Comparison of ENCODE assay signal across 34 mouse cellular contexts in genomic region chr12:70350490-70350889, GRCm38 (mm10). TPM values are rescaled to one million over a fixed set of nuclear protein-coding genes. Genes with fewer than 3 reads are reported as not detected.
DNase-seq lines count a peak whose midpoint lies in the region; ATAC-seq and TF ChIP-seq lines count a peak whose summit lies in the region.
"Had no signal": no experiment of that assay in that cellular context is flagged by ENCODE, and none has a peak within 500 bp of the region (broad histone marks: within the 10 kb centered on the region; RNA-seq: fewer than 3 reads in every experiment).

No protein-coding gene starts in this region.

- 54% methylated on average over 4 of the region's 4 CpGs for WGBS in forebrain, embryonic 14.5 days
- WGBS in forebrain, embryonic 13.5 days, result 56% methylated on average over 4 of the region's 4 CpGs
- WGBS in forebrain, embryonic 16.5 days, result 41% methylated on average over 4 of the region's 4 CpGs

- H3K4me3 ChIP-seq in forebrain, embryonic 14.5 days (ENCODE audit: low read depth, low read length), result no peak overlapping the region
- H3K4me3 ChIP-seq in forebrain, embryonic 13.5 days, result no peak overlapping the region
- H3K4me3 ChIP-seq in cortical plate, adult 2 months (ENCODE audit: insufficient read depth, low read length), result no peak overlapping the region
- no peak overlapping the region for H3K4me3 ChIP-seq in forebrain, embryonic 16.5 days (replicated peaks; ENCODE audit: low read length)
- H3K4me3 ChIP-seq: embryonic facial prominence, embryonic 10.5 days; embryonic facial prominence, embryonic 15.5 days; forebrain, embryonic 15.5 days; heart, embryonic 10.5 days; heart, embryonic 15.5 days; hindbrain, embryonic 13.5 days; limb, embryonic 13.5 days; lung, embryonic 15.5 days; midbrain, embryonic 10.5 days; midbrain, embryonic 15.5 days; neural tube, embryonic 12.5 days; stomach, embryonic 15.5 days had no signal

- H3K9me3 ChIP-seq in forebrain, embryonic 14.5 days (replicated peaks; ENCODE audit: control insufficient read depth, low read length), result no peaks in the 10 kb centered on the region
- no peaks in the 10 kb centered on the region for H3K9me3 ChIP-seq in forebrain, embryonic 13.5 days (replicated peaks)
- no peaks in the 10 kb centered on the region for H3K9me3 ChIP-seq in forebrain, embryonic 16.5 days (ENCODE audit: control insufficient read depth, low read length)
- H3K9me3 ChIP-seq: embryonic facial prominence, embryonic 10.5 days; embryonic facial prominence, embryonic 15.5 days; forebrain, embryonic 15.5 days; heart, embryonic 10.5 days; heart, embryonic 15.5 days; hindbrain, embryonic 13.5 days; limb, embryonic 13.5 days; lung, embryonic 15.5 days; midbrain, embryonic 10.5 days; midbrain, embryonic 15.5 days; neural tube, embryonic 12.5 days; stomach, embryonic 15.5 days had no signal

- H3K27me3 ChIP-seq in forebrain, embryonic 14.5 days (replicated peaks; ENCODE audit: control insufficient read depth, insufficient read depth, low read length), result no peaks in the 10 kb centered on the region
- H3K27me3 ChIP-seq in forebrain, embryonic 13.5 days, result no peaks in the 10 kb centered on the region
- H3K27me3 ChIP-seq in forebrain, embryonic 16.5 days (replicated peaks; ENCODE audit: control insufficient read depth, insufficient read depth, low read length), result no peaks in the 10 kb centered on the region
- H3K27me3 ChIP-seq: forebrain, embryonic 15.5 days; midbrain, embryonic 15.5 days; neural tube, embryonic 12.5 days had no signal

- peaks cover 3% of the 10 kb centered on the region for H3K4me1 ChIP-seq in forebrain, embryonic 14.5 days (ENCODE audit: control insufficient read depth, insufficient read depth, low read length)
- H3K4me1 ChIP-seq in forebrain, embryonic 13.5 days, result peaks cover 26% of the 10 kb centered on the region
- peaks cover 2% of the 10 kb centered on the region; the same call in 1 of the 2 replicates for H3K4me1 ChIP-seq in cortical plate, adult 2 months (ENCODE audit: control insufficient read depth, insufficient read depth, low read length)
- H3K4me1 ChIP-seq in forebrain, embryonic 16.5 days (replicated peaks; ENCODE audit: control insufficient read depth, insufficient read depth, low read length), result peaks cover 8% of the 10 kb centered on the region; the same call in 1 of the 2 replicates

- ATAC-seq in forebrain, embryonic 14.5 days, result no peak
- ATAC-seq in forebrain, embryonic 13.5 days, result no peak
- ATAC-seq in forebrain, embryonic 16.5 days, result no peak
- ATAC-seq: activated CD4-positive, CD25-positive, alpha-beta regulatory T cell, adult 4 months; forebrain, embryonic 15.5 days; intestine, embryonic 16.5 days; midbrain, embryonic 15.5 days had no signal

- no peak overlapping the region for H3K4me2 ChIP-seq in forebrain, embryonic 14.5 days (ENCODE audit: low read length)
- no peak overlapping the region for H3K4me2 ChIP-seq in forebrain, embryonic 13.5 days
- H3K4me2 ChIP-seq in forebrain, embryonic 16.5 days (ENCODE audit: low read length), result no peak overlapping the region
- H3K4me2 ChIP-seq: embryonic facial prominence, embryonic 15.5 days; forebrain, embryonic 15.5 days; heart, embryonic 15.5 days; hindbrain, embryonic 13.5 days; limb, embryonic 13.5 days; liver, embryonic 11.5 days; lung, embryonic 15.5 days; midbrain, embryonic 15.5 days; neural tube, embryonic 12.5 days; stomach, embryonic 15.5 days had no signal

- H3K9ac ChIP-seq in forebrain, embryonic 14.5 days (ENCODE audit: low read length), result no peak overlapping the region
- no peak overlapping the region for H3K9ac ChIP-seq in forebrain, embryonic 13.5 days
- no peak overlapping the region for H3K9ac ChIP-seq in forebrain, embryonic 16.5 days (replicated peaks; ENCODE audit: low read depth, low read length)
- H3K9ac ChIP-seq: embryonic facial prominence, embryonic 15.5 days; forebrain, embryonic 15.5 days; heart, embryonic 15.5 days; hindbrain, embryonic 13.5 days; limb, embryonic 13.5 days; lung, embryonic 15.5 days; midbrain, embryonic 15.5 days; neural tube, embryonic 12.5 days; stomach, embryonic 15.5 days had no signal

- peak; percentile 42 for DNase-seq in forebrain, embryonic 14.5 days (ENCODE audit: low spot score)
- peak; percentile 72 for DNase-seq in layer of hippocampus, adult 9-11 months
- DNase-seq in layer of hippocampus, postnatal 25 days (ENCODE audit: extremely low spot score in 1 of 2, low spot score in 1 of 2), result no peak
- DNase-seq in MN1 (ENCODE audit: low spot score), result peak; percentile 34
- no peak for DNase-seq in spleen, postnatal 4 days (ENCODE audit: low spot score in 2 of 2)
- DNase-seq: adrenal gland, adult 8-10 months; cerebellum, adult 11 months; cerebellum, adult 9-10 months; gastrocnemius, postnatal 14 days; heart, postnatal 36 days; kidney, adult 8-10 months; kidney, postnatal 4 days; layer of hippocampus, postnatal 36 days; thymus, postnatal 14 days had no signal

- TF ChIP-seq POLR2A in cortical plate, adult 2 months (IDR thresholded peaks at IDR 0.05; ENCODE audit: extremely low read depth, insufficient read depth, low read length), result no peak

- H3K36me3 ChIP-seq in forebrain, embryonic 14.5 days (ENCODE audit: control insufficient read depth, insufficient read depth, low read length), result no peaks in the 10 kb centered on the region
- H3K36me3 ChIP-seq in forebrain, embryonic 13.5 days (ENCODE audit: poor library complexity, severe bottlenecking), result no peaks in the 10 kb centered on the region
- no peaks in the 10 kb centered on the region for H3K36me3 ChIP-seq in forebrain, embryonic 16.5 days (ENCODE audit: control insufficient read depth, insufficient read depth)
- H3K36me3 ChIP-seq: embryonic facial prominence, embryonic 10.5 days; embryonic facial prominence, embryonic 15.5 days; forebrain, embryonic 15.5 days; heart, embryonic 10.5 days; heart, embryonic 15.5 days; hindbrain, embryonic 13.5 days; limb, embryonic 13.5 days; lung, embryonic 15.5 days; midbrain, embryonic 10.5 days; midbrain, embryonic 15.5 days; neural tube, embryonic 12.5 days; stomach, embryonic 15.5 days had no signal

- no peak for TF ChIP-seq CTCF in cortical plate, adult 2 months (IDR thresholded peaks at IDR 0.05; ENCODE audit: extremely low read depth, insufficient read depth, low read length)

- no peak overlapping the region for H3K27ac ChIP-seq in forebrain, embryonic 14.5 days (ENCODE audit: low read depth, low read length)
- H3K27ac ChIP-seq in forebrain, embryonic 13.5 days, result no peak overlapping the region
- H3K27ac ChIP-seq in cortical plate, adult 2 months (ENCODE audit: insufficient read depth, low read length), result 0 out of 2 replicates have a peak overlapping the region, but pooled peaks have one; percentile 68
- H3K27ac ChIP-seq in forebrain, embryonic 16.5 days (ENCODE audit: low read length), result no peak overlapping the region
- H3K27ac ChIP-seq: embryonic facial prominence, embryonic 10.5 days; embryonic facial prominence, embryonic 15.5 days; forebrain, embryonic 15.5 days; heart, embryonic 10.5 days; heart, embryonic 15.5 days; hindbrain, embryonic 13.5 days; kidney, postnatal 0 days; limb, embryonic 13.5 days; lung, embryonic 15.5 days; midbrain, embryonic 10.5 days; midbrain, embryonic 15.5 days; neural tube, embryonic 12.5 days; stomach, embryonic 15.5 days had no signal

RNA-seq across cellular contexts. Expression of gene Trim9, which starts 3.1 kb away (rescaled TPM):
- 30.8 and 42.9 TPM in 2 replicates for polyA plus RNA-seq in forebrain, embryonic 14.5 days (2014; fragmentation: Nextera tagmentation; extraction: Ambion mirVana)
- 21.7 and 26.8 TPM in 2 replicates for polyA plus RNA-seq in forebrain, embryonic 13.5 days (2015; fragmentation: Nextera tagmentation; extraction: Ambion mirVana)
- 100 to 1,000 TPM; 295 to 339 TPM for total RNA-seq in layer of hippocampus, postnatal 25 days (2021)
- polyA plus RNA-seq in cortical plate, adult 2 months (2012; rRNA removed), result 202 and 211 TPM in 2 replicates
- polyA plus RNA-seq in forebrain, embryonic 16.5 days (2015; fragmentation: Nextera tagmentation; extraction: Ambion mirVana), result 51.7 and 60.8 TPM in 2 replicates
- total RNA-seq: MEL had no signal
- polyA plus RNA-seq: activated CD4-positive, CD25-positive, alpha-beta regulatory T cell, adult 4 months had no signal

Comparison
In these comparisons a context has a peak if more than half of its experiments do, and no peak if none do; other contexts are left out.
1. DNase-seq: peak in forebrain, embryonic 14.5 days (single experiment), layer of hippocampus, adult 9-11 months (single experiment) and MN1 (single experiment); none in layer of hippocampus, postnatal 25 days (0 of 2) and spleen, postnatal 4 days (0 of 2).